Mouse (Mus musculus) left cerebral cortex, adult 11 months (tissue): ENCODE measurements around the gene Kctd15.

Source experiments
- DNase-seq: peaks from one replicate; pipeline ENCODE4 v3.0.0; 2022; ENCODE audit warnings: low spot score

Kctd15 gene

DNA sequence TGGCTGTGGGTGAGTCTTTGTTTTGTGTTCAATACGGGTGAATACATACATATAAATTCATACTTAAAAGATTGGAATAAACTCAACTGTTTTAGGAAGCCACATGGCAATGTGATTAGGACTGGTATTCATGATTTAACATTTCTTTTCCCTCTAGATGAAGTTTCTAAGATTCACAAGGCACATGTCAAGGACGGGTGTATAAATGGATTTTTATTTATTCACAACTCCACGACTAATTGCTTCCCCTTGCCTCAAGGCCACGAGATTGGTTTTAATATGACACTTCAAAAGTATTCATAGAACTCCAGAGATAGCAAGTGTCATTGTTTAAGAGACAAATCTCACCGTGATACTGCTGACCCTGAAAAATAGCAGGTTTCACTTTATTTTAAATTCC lies at the start of gene Kctd15:
Kctd15 (minus strand) TSS at position 101 of the 400 bp plus-strand sequence.
- DNase-seq, result no peak

- no peak for DNase-seq
Observed at GRCm38 (mm10) chr7:34704401-34704800, 47.9 kb upstream of the Kctd15 start.

- DNase-seq, result no peak
Observed at GRCm38 (mm10) chr7:34703437-34703836, 46.9 kb upstream of the Kctd15 start.

- DNase-seq, result no peak
Observed at GRCm38 (mm10) chr7:34702718-34703351, 46.3 kb upstream of the Kctd15 start.

DNA sequence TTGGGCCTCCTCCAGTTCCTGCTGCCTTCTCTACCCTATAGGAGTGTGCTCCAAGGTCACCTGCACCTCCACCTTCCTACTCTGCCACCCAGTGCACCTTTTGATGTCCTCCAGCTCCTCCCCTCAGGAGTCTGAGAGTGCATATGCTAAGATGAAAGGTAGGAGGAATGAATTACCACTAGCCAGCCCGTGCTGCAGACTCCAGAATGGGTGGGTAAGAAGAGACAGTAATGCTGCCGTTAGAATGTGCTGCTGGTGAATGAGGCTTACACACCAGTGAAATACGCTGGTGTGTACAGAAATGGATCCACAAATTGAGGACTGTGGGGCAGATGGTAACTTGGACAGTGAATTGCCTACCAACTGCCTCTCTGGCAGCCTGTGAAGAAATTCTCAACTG lies 43.4 kb upstream of the Kctd15 start:
- no peak for DNase-seq

DNA sequence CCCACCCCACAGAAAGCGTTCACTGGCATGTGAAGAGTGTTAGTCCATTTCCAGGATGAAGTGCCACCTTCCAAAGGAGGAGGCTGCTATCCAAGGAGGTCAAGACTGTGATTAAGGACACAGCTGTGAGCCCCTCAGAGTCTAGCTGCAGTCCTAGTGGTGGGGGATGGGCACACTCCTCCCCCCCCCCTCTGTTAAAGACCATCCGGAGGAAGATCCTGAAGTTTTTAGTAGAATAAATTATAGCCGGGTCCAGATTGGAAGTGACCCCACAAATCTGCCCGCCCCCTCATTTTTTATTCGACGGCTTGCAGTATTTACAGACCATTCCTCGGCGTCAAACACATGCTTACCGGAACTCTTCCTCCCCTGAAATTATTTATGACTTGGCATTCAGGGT lies 41.7 kb upstream of the Kctd15 start:
- DNase-seq, result no peak

GRCm38 (mm10) chr7:34696086-34696485 lies 39.6 kb upstream of the Kctd15 start:
- no peak for DNase-seq

- no peak for DNase-seq
Observed at GRCm38 (mm10) chr7:34694898-34695297, 38.4 kb upstream of the Kctd15 start.

- no peak for DNase-seq
Observed at GRCm38 (mm10) chr7:34693916-34694315, 37.4 kb upstream of the Kctd15 start.

GRCm38 (mm10) chr7:34693072-34693471 lies 36.5 kb upstream of the Kctd15 start:
- DNase-seq, result no peak

DNA sequence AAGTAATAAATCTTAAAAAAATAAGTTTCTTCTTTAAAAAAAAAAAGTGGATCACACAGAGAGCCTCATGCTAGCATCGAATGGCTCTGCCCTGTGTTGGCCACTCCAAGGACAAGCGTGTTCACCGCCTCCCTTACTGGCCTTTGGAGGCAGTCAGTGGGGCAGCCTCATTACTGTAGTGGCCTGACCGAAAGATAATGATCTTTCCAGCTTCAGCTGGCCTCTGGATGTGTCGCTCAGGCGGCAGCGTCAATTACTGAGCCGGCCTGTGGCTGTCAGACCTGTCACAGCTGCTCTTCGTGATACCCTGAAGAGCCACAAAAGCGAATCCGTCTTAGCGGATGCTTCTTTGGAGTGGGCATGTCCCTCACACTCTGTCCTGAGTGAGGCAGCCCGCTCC lies 33.6 kb upstream of the Kctd15 start:
- DNase-seq, result no peak

GRCm38 (mm10) chr7:34689028-34689427 lies 32.5 kb upstream of the Kctd15 start:
- no peak for DNase-seq

DNA sequence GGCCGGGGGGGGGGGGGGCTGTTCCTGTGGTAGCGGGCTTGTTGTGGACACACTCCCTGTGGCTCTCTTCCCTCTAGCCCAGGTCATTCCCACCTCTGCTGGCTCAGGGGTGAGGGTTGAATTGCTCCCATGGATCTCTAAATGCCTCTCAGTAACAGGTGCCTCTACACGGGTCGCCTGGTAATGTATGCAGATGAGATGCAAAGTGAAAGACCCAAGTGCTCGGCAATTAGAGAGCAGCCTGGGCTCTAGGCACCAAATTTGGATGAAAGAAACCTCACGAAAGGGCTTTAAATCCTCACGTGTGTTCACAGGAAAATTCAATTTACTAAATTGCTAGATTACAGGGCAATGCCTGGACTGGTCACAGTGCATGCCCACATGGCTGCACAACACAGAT lies 29.3 kb upstream of the Kctd15 start:
- no peak for DNase-seq

- no peak for DNase-seq
Observed at GRCm38 (mm10) chr7:34685176-34685575, 28.6 kb upstream of the Kctd15 start.

- no peak for DNase-seq
Observed at GRCm38 (mm10) chr7:34680771-34681421, 24.4 kb upstream of the Kctd15 start.

- DNase-seq, result no peak
Observed at GRCm38 (mm10) chr7:34679886-34680285, 23.4 kb upstream of the Kctd15 start.

DNA sequence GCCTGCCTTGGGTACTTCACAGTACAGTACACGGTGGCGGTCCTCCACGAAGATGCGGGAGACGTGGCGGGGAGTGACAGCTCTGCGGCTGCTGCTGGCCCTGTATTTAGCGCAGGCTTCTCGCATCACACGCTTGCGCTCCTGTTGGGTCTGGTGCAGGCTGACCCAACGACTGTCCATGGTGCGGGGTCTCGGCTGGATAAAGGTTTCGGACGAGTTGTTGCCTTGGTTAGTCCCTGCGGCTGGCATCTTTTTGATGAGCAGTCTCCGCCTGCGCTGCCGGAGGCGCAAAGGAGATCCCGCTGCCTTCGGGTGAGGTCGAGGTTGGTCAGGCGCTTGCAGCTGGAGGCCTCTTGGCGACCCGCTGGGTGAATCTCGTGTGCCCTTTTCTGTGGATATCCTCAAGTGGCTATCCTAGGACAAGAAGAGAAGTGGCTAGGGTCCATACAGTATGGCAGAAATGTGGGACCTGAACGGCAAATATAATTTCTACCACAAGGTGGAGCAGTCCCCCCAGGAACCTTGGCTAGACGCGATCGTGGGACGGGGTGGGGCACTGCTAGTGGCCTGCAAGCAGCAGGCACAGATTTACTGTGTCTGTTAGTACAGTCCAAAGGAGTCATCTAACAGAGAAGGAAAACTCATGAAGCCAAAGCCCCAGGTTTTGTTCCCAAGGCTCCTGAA lies 19.4 kb upstream of the Kctd15 start:
- DNase-seq, result peak; percentile 68

- DNase-seq, result no peak
Observed at GRCm38 (mm10) chr7:34675120-34675790, 18.7 kb upstream of the Kctd15 start.

DNA sequence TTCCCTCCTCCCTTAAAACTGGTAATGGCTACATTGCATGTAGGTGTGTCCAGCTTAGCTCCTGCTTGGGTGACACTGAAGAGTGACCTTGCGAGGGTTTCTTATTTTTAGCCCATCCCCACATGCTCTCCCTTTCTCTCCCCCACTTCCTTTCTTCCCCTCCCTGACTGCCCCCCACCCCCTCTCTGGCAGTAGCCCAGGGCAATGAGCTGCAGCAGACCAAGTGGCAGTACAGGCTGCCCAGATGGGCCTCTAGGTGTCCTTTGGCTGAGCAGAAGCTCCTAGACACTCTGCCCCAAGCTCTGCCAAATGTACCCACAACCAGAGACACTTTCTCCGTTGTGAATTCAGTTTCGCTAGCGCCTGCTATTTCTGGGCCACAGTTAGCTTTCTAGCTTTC lies 16.4 kb upstream of the Kctd15 start:
- DNase-seq, result no peak

- peak; percentile 82 for DNase-seq
Observed at GRCm38 (mm10) chr7:34671911-34672310, 15.4 kb upstream of the Kctd15 start.

DNA sequence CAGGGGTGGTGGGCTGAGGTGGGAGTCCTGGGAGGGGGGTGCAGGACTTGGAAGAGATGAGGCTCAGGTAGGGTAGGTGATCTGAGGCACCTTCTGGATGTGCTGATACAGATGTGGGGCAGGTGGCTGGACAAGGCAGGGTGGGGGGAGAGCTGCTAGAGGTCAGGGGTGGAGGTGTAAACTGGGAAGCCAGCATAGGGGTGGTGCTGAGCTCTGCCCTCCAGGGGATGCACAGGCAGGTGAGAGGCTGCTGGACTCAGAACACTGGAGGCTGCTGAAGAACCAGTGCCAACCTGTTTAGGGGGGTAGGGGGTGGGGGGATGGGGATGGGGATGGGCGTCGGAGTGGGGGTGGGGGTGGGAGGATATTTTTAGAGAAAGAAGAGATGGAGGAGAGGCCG lies 14.2 kb upstream of the Kctd15 start:
- DNase-seq, result no peak

DNA sequence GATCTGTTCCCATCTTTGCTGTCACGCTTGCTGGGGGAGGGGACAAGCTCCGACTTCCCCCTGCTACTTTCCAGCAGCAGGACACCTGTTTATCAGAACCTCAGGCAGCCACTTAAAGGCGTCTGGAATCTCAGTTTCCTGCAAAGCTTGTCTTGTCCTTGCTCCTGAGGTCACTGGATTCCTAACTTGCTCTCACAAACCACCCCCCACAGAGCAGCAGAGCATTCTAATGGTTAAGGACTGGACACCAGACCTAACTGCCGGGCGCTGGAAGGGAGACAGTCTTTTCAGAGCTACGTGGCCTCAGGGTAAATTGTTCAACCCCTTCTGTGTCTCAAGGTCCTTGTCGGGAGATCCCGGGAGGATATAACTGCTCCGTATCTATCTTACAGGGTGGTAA lies 12.8 kb upstream of the Kctd15 start:
- DNase-seq, result no peak

GRCm38 (mm10) chr7:34667874-34668273 lies 11.3 kb upstream of the Kctd15 start:
- DNase-seq, result no peak
